Mouse (Mus musculus): ENCODE results near the gene Npc2. TPM values are rescaled to one million over a fixed set of nuclear protein-coding genes. Genes with fewer than 3 reads are reported as not detected.

Npc2 gene
- polyA plus RNA-seq, 1 experiment from 2014 or later, result 29.7 TPM

DNA sequence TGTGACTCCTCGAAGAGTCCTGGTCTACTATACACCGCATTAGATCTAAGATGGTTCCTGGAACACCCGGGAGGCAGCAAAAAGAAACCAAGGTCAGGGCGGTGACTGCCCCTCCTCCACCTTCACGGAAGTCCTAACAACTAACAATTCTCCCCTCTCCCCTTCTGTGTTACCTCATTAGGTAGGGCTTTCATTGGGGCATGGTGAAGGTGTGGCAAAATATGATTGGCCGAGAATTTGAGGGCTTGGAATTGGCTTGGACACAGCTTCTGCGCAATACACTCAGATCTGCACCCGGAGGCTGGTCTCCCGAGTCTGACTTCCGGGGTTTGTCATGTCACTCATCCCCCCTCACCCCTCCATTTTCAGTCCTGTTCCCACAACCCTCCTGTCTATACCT lies 44.5 kb downstream of the Npc2 start:
- ATAC-seq (no peak), DNase-seq (no peak)
- Histone ChIP-seq H3K4me1 (ENCODE audit: insufficient read depth) (no peaks in the 10 kb centered on the region), H3K27ac (ENCODE audit: low read depth) (no peak overlapping the region), H3K36me3 (replicated peaks; ENCODE audit: insufficient read depth, low read length) (no peaks in the 10 kb centered on the region), H3K9me3 (ENCODE audit: low read length) (no peaks in the 10 kb centered on the region), H3K27me3 (ENCODE audit: insufficient read depth, low read length) (no peaks in the 10 kb centered on the region), H3K4me2 (ENCODE audit: low read depth, low read length) (no peak overlapping the region), H3K9ac (replicated peaks) (no peak overlapping the region), H3K4me3 (ENCODE audit: low read depth, low read length) (no peak overlapping the region)
- TF ChIP-seq EP300 (IDR thresholded peaks at IDR 0.05; ENCODE audit: low read depth), result no peak
- no peak for TF ChIP-seq CTCF (IDR thresholded peaks at IDR 0.05; ENCODE audit: low read depth)
- 83% methylated on average over 10 of the region's 10 CpGs for WGBS (ENCODE audit: insufficient replicate concordance)

DNA sequence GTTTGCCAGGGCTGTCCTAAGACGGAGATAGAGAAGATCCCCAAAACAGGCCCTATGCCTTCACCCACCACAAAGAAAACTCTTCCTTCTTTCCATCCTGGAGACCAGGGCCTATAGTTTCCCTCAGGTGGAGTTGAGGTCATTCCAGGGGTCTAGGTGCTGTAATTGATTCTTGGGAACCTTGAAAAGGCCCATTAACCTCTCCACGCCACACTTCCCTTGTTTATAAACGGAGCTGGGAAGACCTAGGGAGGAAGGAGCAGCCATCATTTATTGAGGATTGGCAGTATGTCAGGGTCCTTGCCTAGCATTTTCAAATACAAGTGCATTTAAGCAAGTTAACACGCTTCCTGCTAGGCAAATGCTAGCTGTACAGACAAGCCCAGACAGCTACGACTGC lies 45.5 kb downstream of the Npc2 start:
- H3K4me1 ChIP-seq (ENCODE audit: insufficient read depth), result no peaks in the 10 kb centered on the region
- no peak overlapping the region for H3K4me2 ChIP-seq (ENCODE audit: low read depth, low read length)
- ATAC-seq (no peak), DNase-seq (no peak)
- H3K4me3 ChIP-seq (ENCODE audit: low read depth, low read length), result no peak overlapping the region
- no peaks in the 10 kb centered on the region for H3K27me3 ChIP-seq (ENCODE audit: insufficient read depth, low read length)
- no peaks in the 10 kb centered on the region for H3K9me3 ChIP-seq (ENCODE audit: low read length)
- H3K36me3 ChIP-seq (replicated peaks; ENCODE audit: insufficient read depth, low read length), result no peaks in the 10 kb centered on the region
- WGBS (ENCODE audit: insufficient replicate concordance), result 66% methylated on average over 5 of the region's 5 CpGs
- H3K27ac ChIP-seq (ENCODE audit: low read depth), result no peak overlapping the region
- TF ChIP-seq CTCF (IDR thresholded peaks at IDR 0.05; ENCODE audit: low read depth) (no peak), EP300 (IDR thresholded peaks at IDR 0.05; ENCODE audit: low read depth) (no peak)
- H3K9ac ChIP-seq (replicated peaks), result no peak overlapping the region

DNA sequence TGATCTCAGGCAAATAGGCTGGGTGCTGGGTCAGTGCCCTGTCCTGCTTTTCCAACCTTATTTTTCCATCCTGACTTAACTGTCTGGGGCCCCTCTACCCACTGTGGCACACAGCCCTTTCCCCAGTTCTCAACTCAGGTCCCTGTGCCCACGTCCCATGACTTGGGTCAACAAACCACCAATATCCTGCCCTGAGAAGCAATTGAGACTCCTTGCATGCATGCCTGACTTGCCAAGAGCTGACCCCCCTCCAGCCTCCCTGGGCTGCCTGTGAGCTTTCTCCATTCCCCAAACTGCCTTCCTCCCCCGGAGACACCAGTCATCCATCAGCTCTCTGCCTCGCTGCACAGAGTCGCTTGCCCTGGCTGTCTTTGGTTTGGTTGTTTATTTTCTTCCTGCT lies 46.0 kb downstream of the Npc2 start:
- Histone ChIP-seq H3K4me1 (ENCODE audit: insufficient read depth) (no peaks in the 10 kb centered on the region), H3K9me3 (ENCODE audit: low read length) (no peaks in the 10 kb centered on the region), H3K27ac (ENCODE audit: low read depth) (no peak overlapping the region), H3K36me3 (replicated peaks; ENCODE audit: insufficient read depth, low read length) (no peaks in the 10 kb centered on the region), H3K9ac (replicated peaks) (no peak overlapping the region), H3K4me3 (ENCODE audit: low read depth, low read length) (no peak overlapping the region), H3K27me3 (ENCODE audit: insufficient read depth, low read length) (no peaks in the 10 kb centered on the region), H3K4me2 (ENCODE audit: low read depth, low read length) (no peak overlapping the region)
- TF ChIP-seq EP300 (IDR thresholded peaks at IDR 0.05; ENCODE audit: low read depth) (no peak), CTCF (IDR thresholded peaks at IDR 0.05; ENCODE audit: low read depth) (no peak)
- DNase-seq (no peak), ATAC-seq (no peak)
- 44% methylated on average over 4 of the region's 4 CpGs for WGBS (ENCODE audit: insufficient replicate concordance)

DNA sequence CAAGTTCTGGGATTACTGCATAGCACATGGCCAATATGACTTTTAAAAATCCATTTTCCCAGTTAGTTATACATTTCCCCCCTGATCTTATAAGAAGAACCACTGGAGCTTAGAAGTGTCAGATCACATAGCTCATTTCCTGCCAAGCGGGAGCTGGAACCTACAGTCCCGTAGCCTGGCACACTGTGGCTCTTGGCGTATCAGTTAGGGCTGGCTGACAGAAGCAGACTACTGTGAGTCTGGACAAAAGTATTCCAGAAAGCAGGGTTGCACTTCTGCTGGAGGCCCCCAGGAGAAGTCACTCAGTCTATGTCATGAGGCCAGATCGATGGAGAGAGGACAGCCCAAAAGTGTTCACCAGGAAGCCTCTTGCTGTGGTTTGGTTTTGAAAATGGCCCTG lies 46.6 kb downstream of the Npc2 start:
- Histone ChIP-seq H3K9me3 (ENCODE audit: low read length) (no peaks in the 10 kb centered on the region), H3K27ac (ENCODE audit: low read depth) (no peak overlapping the region), H3K36me3 (replicated peaks; ENCODE audit: insufficient read depth, low read length) (no peaks in the 10 kb centered on the region), H3K4me1 (ENCODE audit: insufficient read depth) (no peaks in the 10 kb centered on the region), H3K27me3 (ENCODE audit: insufficient read depth, low read length) (no peaks in the 10 kb centered on the region), H3K4me3 (ENCODE audit: low read depth, low read length) (no peak overlapping the region), H3K9ac (replicated peaks) (no peak overlapping the region), H3K4me2 (ENCODE audit: low read depth, low read length) (no peak overlapping the region)
- TF ChIP-seq CTCF (IDR thresholded peaks at IDR 0.05; ENCODE audit: low read depth) (no peak), EP300 (IDR thresholded peaks at IDR 0.05; ENCODE audit: low read depth) (no peak)
- ATAC-seq (no peak), DNase-seq (no peak)
- WGBS (ENCODE audit: insufficient replicate concordance), result 64% methylated on average over 4 of the region's 4 CpGs

DNA sequence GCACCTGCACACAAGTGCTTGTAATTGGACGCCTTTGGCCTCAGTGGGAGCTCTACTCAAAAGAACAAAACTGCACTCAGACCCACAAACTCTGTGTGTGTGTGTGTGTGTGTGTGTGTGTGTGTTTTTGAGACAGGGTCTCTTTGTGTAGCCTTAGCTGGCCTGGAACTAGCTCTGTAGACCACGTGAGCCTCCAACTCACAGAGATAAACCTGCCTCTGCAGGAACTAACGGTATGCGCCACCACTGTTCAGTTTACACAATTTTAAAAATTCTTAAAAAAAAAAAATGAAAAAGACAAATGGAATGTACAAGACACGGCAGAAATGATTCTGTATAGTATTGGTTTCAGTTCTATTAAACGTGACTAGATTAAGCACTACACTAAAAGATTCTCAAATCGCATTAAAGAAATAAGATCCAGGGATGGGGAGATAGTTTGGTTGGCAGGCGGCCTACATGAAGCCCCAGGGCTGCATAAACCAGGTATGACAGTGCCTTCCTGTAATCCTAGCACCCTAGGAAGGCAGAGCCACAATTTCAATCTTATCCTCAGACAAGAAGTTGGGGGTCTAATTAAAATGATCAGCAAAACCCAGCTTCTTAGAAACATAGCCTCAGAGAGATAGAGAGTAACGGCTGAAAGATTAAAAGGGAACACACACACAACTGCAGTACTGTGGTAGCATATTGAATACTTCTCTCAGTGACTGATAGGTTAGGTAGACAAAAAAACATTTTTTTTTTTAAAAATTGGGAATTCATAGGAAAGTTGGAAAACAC lies 54.3 kb downstream of the Npc2 start:
- no peak overlapping the region for H3K4me3 ChIP-seq (ENCODE audit: low read depth, low read length)
- H3K9ac ChIP-seq (replicated peaks), result no peak overlapping the region
- DNase-seq (no peak), ATAC-seq (no peak)
- TF ChIP-seq EP300 (IDR thresholded peaks at IDR 0.05; ENCODE audit: low read depth), result no peak
- no peak for TF ChIP-seq CTCF (IDR thresholded peaks at IDR 0.05; ENCODE audit: low read depth)
- H3K27me3 ChIP-seq (ENCODE audit: insufficient read depth, low read length), result no peaks in the 10 kb centered on the region
- 69% methylated on average over 9 of the region's 9 CpGs for WGBS (ENCODE audit: insufficient replicate concordance)
- no peak overlapping the region for H3K4me2 ChIP-seq (ENCODE audit: low read depth, low read length)
- H3K9me3 ChIP-seq (ENCODE audit: low read length), result no peaks in the 10 kb centered on the region
- no peaks in the 10 kb centered on the region for H3K4me1 ChIP-seq (ENCODE audit: insufficient read depth)
- no peaks in the 10 kb centered on the region for H3K36me3 ChIP-seq (replicated peaks; ENCODE audit: insufficient read depth, low read length)
- H3K27ac ChIP-seq (ENCODE audit: low read depth), result no peak overlapping the region

DNA sequence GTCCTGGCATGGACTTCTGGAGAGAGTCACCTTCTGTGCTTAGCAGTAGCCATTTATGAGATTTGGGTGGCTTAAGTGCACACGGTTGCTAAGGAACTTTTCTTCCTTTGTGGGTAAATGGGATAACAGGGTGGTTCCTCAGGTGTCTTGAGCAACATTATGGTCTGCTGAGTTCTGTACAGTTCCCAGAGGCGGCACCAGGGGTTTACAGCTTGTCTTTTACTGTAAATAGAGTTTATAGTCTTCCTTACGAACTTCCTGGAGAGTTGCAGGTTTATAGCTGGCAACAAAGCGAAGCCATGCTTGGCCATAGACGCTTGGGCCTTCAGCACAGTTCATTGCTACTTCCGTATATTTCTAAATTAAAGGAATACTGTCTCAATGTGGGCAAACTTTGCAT lies 58.4 kb downstream of the Npc2 start:
- Histone ChIP-seq H3K4me3 (ENCODE audit: low read depth, low read length) (no peak overlapping the region), H3K9ac (replicated peaks) (no peak overlapping the region), H3K27ac (ENCODE audit: low read depth) (no peak overlapping the region), H3K27me3 (ENCODE audit: insufficient read depth, low read length) (no peaks in the 10 kb centered on the region), H3K4me2 (ENCODE audit: low read depth, low read length) (no peak overlapping the region), H3K36me3 (replicated peaks; ENCODE audit: insufficient read depth, low read length) (no peaks in the 10 kb centered on the region), H3K9me3 (ENCODE audit: low read length) (no peaks in the 10 kb centered on the region), H3K4me1 (ENCODE audit: insufficient read depth) (peaks cover under 1% of the 10 kb centered on the region; the same call in 1 of the 2 replicates)
- ATAC-seq (no peak), DNase-seq (no peak)
- TF ChIP-seq EP300 (IDR thresholded peaks at IDR 0.05; ENCODE audit: low read depth), result no peak
- TF ChIP-seq CTCF (IDR thresholded peaks at IDR 0.05; ENCODE audit: low read depth), result no peak
- 70% methylated on average over 6 of the region's 6 CpGs for WGBS (ENCODE audit: insufficient replicate concordance)
